Mouse (Mus musculus) adrenal gland, adult (tissue): ENCODE measurements around the gene Gpbar1.
"Not testable (repeated sequence)": the region's sequence is repeated elsewhere in the genome, so short reads cannot be mapped to it uniquely, and the experiment has no call there.

Experiments
- DNase-seq, 2 experiments: peaks; one replicate each; pipeline ENCODE4 v3.0.0; 2022 to 2023; ENCODE audit warnings: low spot score in 1 of 2; ENCODE audit not compliant: inconsistent age in 2 of 2

The Gpbar1 gene

GRCm38 (mm10) chr1:74316114-74316827 is 37.9 kb downstream of the Gpbar1 start:
- DNase-seq: no peak

- DNase-seq: no peak
Measured at GRCm38 (mm10) chr1:74318711-74319110, 40.4 kb downstream of the Gpbar1 start.

GRCm38 (mm10) chr1:74321396-74321795 is 43.0 kb downstream of the Gpbar1 start:
- DNase-seq: no peak

- not testable (repeated sequence) for DNase-seq
Measured at GRCm38 (mm10) chr1:74326916-74327315, 48.6 kb downstream of the Gpbar1 start.
